Mouse (Mus musculus) liver, adult 2 months (tissue): ENCODE results near the gene Mesd. TPM values are rescaled to one million over a fixed set of nuclear protein-coding genes. Genes with fewer than 3 reads are reported as not detected.

ENCODE experiments used
- DNase-seq: peaks from one replicate; pipeline ENCODE4 v3.0.0-alpha.2; 2011; ENCODE audit warnings: low read depth, low spot score; ENCODE audit errors: extremely low read depth
- H3K27ac ChIP-seq: fragments of 200-500 bp; replicated peaks from 2 replicates; pipeline ENCODE4 v1.5.1; 2012; ENCODE audit warnings: low read depth, mild to moderate bottlenecking, control low read depth, inconsistent platforms, low read length; ENCODE audit not compliant: insufficient read depth
- H3K27me3 ChIP-seq: fragments of 200-500 bp; 2 replicates; pipeline ENCODE4 v1.6.1; 2012; ENCODE audit warnings: mild to moderate bottlenecking, moderate library complexity, low read length, inconsistent platforms; ENCODE audit not compliant: control insufficient read depth, insufficient read depth
- H3K36me3 ChIP-seq: fragments of 200-500 bp; 2 replicates; pipeline ENCODE4 v1.6.1; 2012; ENCODE audit warnings: low read length, inconsistent platforms; ENCODE audit not compliant: control insufficient read depth, insufficient read depth
- H3K4me1 ChIP-seq: fragments of 200-500 bp; 2 replicates; pipeline ENCODE4 v1.6.1; 2011; ENCODE audit warnings: low read length; ENCODE audit not compliant: control insufficient read depth, insufficient read depth
- H3K4me3 ChIP-seq: fragments of 200-500 bp; 2 replicates; pipeline ENCODE4 v1.5.1; 2011; ENCODE audit warnings: low read depth, mild to moderate bottlenecking, control low read depth, low read length, moderate library complexity; ENCODE audit not compliant: insufficient read depth
- H3K79me2 ChIP-seq: fragments of 200-500 bp; 2 replicates; pipeline ENCODE4 v1.6.1; 2012; ENCODE audit warnings: inconsistent platforms, mild to moderate bottlenecking, low read length, moderate library complexity; ENCODE audit not compliant: control insufficient read depth, insufficient read depth
- H3K9ac ChIP-seq: fragments of 200-500 bp; 2 replicates; pipeline ENCODE4 v1.6.1; 2012; ENCODE audit warnings: low read depth, mild to moderate bottlenecking, control low read depth, inconsistent platforms, low read length
- CTCF ChIP-seq: fragments of 200-500 bp; IDR thresholded peaks from 2 replicates; pipeline ENCODE4 v1.5.1; 2011; ENCODE audit warnings: low read depth, low read length, control low read depth
- POLR2A ChIP-seq: fragments of 200-500 bp; IDR thresholded peaks from 2 replicates; pipeline ENCODE4 v1.6.1; 2011; ENCODE audit warnings: low read length, control low read depth; ENCODE audit not compliant: insufficient read depth; ENCODE audit errors: extremely low read depth
- WGBS: fragments of 180-500 bp; shearing (Covaris S2); methylation state at CpG from one replicate; pipeline ENCODE4 v1.1.7; 2018; 5-methylcytosine and 5-hydroxymethylcytosine counted together
- polyA plus RNA-seq: library from polyadenylated mRNA; depleted of rRNA; stranded (reverse); fragments of >200 nt; gene quantifications from 2 replicates; pipeline ENCODE4 v1.2.3, GENCODE M21; 2012; rRNA removed
- total RNA-seq: library from RNA; depleted of rRNA; stranded (reverse); fragments of >200 nt; gene quantifications from 2 replicates; pipeline ENCODE4 v1.2.3, GENCODE M21; 2014; rRNA removed

The Mesd gene
- total and polyA plus RNA-seq, 2 experiments: 6.7 to 10.8 TPM

GRCm38 (mm10) chr7:83941701-83942101 is 57.4 kb downstream of the Mesd start:
- no peak for TF ChIP-seq POLR2A
- TF ChIP-seq CTCF: no peak
- Histone ChIP-seq H3K79me2 (no peaks in the 10 kb centered on the region), H3K27me3 (no peaks in the 10 kb centered on the region), H3K4me3 (no peak overlapping the region), H3K4me1 (no peaks in the 10 kb centered on the region), H3K36me3 (no peaks in the 10 kb centered on the region), H3K27ac (no peak overlapping the region), H3K9ac (no peak overlapping the region)
- 87% methylated on average over 8 of the region's 8 CpGs for WGBS
- DNase-seq: no peak

- Histone ChIP-seq H3K36me3 (no peaks in the 10 kb centered on the region), H3K9ac (no peak overlapping the region), H3K27me3 (no peaks in the 10 kb centered on the region), H3K4me3 (no peak overlapping the region), H3K79me2 (no peaks in the 10 kb centered on the region), H3K27ac (no peak overlapping the region), H3K4me1 (no peaks in the 10 kb centered on the region)
- DNase-seq: no peak
- no peak for TF ChIP-seq CTCF
- TF ChIP-seq POLR2A: no peak
- WGBS: 77% methylated on average over 7 of the region's 7 CpGs
Observed at GRCm38 (mm10) chr7:83948743-83949142, 64.5 kb downstream of the Mesd start.

GRCm38 (mm10) chr7:83949662-83950061 is 65.4 kb downstream of the Mesd start:
- Histone ChIP-seq H3K4me3 (no peak overlapping the region), H3K79me2 (no peaks in the 10 kb centered on the region), H3K27ac (no peak overlapping the region), H3K36me3 (no peaks in the 10 kb centered on the region), H3K4me1 (no peaks in the 10 kb centered on the region), H3K27me3 (no peaks in the 10 kb centered on the region), H3K9ac (no peak overlapping the region)
- no peak for DNase-seq
- WGBS: 87% methylated on average over 6 of the region's 6 CpGs
- TF ChIP-seq CTCF: no peak
- TF ChIP-seq POLR2A: no peak

Other genes starting within 250 kb of the Mesd start
- 4.1 and 5.0 TPM in 2 replicates for gene Il16, start 138.7 kb upstream of the Mesd start, total RNA-seq
- 1.3 and 1.5 TPM in 2 replicates for gene Il16, start 138.7 kb upstream of the Mesd start, polyA plus RNA-seq
- not detected in 2 replicates for gene Cfap161, start 89.6 kb upstream of the Mesd start, total RNA-seq
- not detected in 2 replicates for gene Cfap161, start 89.6 kb upstream of the Mesd start, polyA plus RNA-seq
- gene Tlnrd1, start 161 bp upstream of the Mesd start, total RNA-seq: 1.8 and 2.6 TPM in 2 replicates
- gene Tlnrd1, start 161 bp upstream of the Mesd start, polyA plus RNA-seq: 2.9 and 4.6 TPM in 2 replicates
- gene Cemip, start 202.0 kb downstream of the Mesd start, total RNA-seq: 0.07 TPM in 1 of 2 replicates, not detected in the other
- not detected in 2 replicates for gene Cemip, start 202.0 kb downstream of the Mesd start, polyA plus RNA-seq